Mouse (Mus musculus) small intestine, adult 2 months (tissue): ENCODE data around the gene Adam23.

Experiments used
- CTCF ChIP-seq: fragments of 200-500 bp; IDR thresholded peaks from 2 replicates; pipeline ENCODE4 v1.5.1; 2012; ENCODE audit warnings: low read depth, mild to moderate bottlenecking, control low read depth, inconsistent platforms, low read length, moderate library complexity, mixed read lengths; ENCODE audit not compliant: insufficient replicate concordance, insufficient read length; ENCODE audit errors: extremely low read depth
- POLR2A ChIP-seq: fragments of 200-500 bp; IDR thresholded peaks from 2 replicates; pipeline ENCODE4 v1.6.1; 2012; ENCODE audit warnings: low read depth, mild to moderate bottlenecking, control low read depth, inconsistent platforms, low read length, moderate library complexity

DNA sequence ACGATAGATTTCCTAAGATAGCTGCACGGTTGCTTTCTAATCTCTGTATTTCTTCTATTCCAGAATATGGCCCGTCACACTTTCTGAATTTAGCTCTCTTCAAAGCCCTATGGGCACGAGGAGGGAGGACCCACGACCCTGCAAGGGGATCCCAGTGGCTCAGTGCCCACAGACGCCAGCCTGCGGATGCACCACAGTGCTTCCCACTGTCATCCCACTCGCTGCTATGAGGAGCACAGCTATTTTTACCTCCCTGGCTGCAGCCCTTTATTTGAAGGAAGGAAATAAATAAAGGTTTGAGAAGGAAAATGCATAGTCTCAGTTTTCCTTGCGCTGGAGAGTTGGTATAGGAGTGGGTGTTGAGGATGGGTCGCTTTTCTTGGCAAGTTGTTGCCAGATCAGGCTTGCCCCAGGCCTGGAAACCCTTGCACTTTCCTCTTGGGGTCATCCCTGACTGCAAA lies 512 bp upstream of the Adam23 start:
- no peak for TF ChIP-seq CTCF
- no peak for TF ChIP-seq POLR2A
